Mouse (Mus musculus): ENCODE measurements around the gene Cald1. TPM values are rescaled to one million over a fixed set of nuclear protein-coding genes. Genes with fewer than 3 reads are reported as not detected.

Gene Cald1
- polyA plus RNA-seq, 1 experiment, result 20.8 TPM

- Histone ChIP-seq H3K4me3 (ENCODE audit: insufficient read depth, low read length) (no peak overlapping the region), H3K4me1 (ENCODE audit: control insufficient read depth, insufficient read depth, low read length) (no peaks in the 10 kb centered on the region), H3K27ac (ENCODE audit: insufficient read depth, low read length) (no peak overlapping the region)
- TF ChIP-seq POLR2A (IDR thresholded peaks at IDR 0.05; ENCODE audit: extremely low read depth, insufficient read depth, low read length), result no peak
- TF ChIP-seq CTCF (IDR thresholded peaks at IDR 0.05; ENCODE audit: extremely low read depth, insufficient read depth, low read length), result no peak
These were observed 120.9 kb downstream of the Cald1 start for GRCm38 (mm10) chr6:34719141-34719680.

- TF ChIP-seq CTCF (IDR thresholded peaks at IDR 0.05; ENCODE audit: extremely low read depth, insufficient read depth, low read length) (no peak), POLR2A (IDR thresholded peaks at IDR 0.05; ENCODE audit: extremely low read depth, insufficient read depth, low read length) (no peak)
- Histone ChIP-seq H3K4me3 (ENCODE audit: insufficient read depth, low read length) (no peak overlapping the region), H3K4me1 (ENCODE audit: control insufficient read depth, insufficient read depth, low read length) (no peaks in the 10 kb centered on the region), H3K27ac (ENCODE audit: insufficient read depth, low read length) (no peak overlapping the region)
These were observed 122.1 kb downstream of the Cald1 start for GRCm38 (mm10) chr6:34720447-34720846.

GRCm38 (mm10) chr6:34721740-34722139 is 123.4 kb downstream of the Cald1 start:
- Histone ChIP-seq H3K4me3 (ENCODE audit: insufficient read depth, low read length) (no peak overlapping the region), H3K4me1 (ENCODE audit: control insufficient read depth, insufficient read depth, low read length) (no peaks in the 10 kb centered on the region), H3K27ac (ENCODE audit: insufficient read depth, low read length) (no peak overlapping the region)
- TF ChIP-seq CTCF (IDR thresholded peaks at IDR 0.05; ENCODE audit: extremely low read depth, insufficient read depth, low read length) (no peak), POLR2A (IDR thresholded peaks at IDR 0.05; ENCODE audit: extremely low read depth, insufficient read depth, low read length) (no peak)

GRCm38 (mm10) chr6:34722660-34723059 is 124.4 kb downstream of the Cald1 start:
- H3K4me3 ChIP-seq (ENCODE audit: insufficient read depth, low read length), result no peak overlapping the region
- TF ChIP-seq CTCF (IDR thresholded peaks at IDR 0.05; ENCODE audit: extremely low read depth, insufficient read depth, low read length) (no peak), POLR2A (IDR thresholded peaks at IDR 0.05; ENCODE audit: extremely low read depth, insufficient read depth, low read length) (no peak)
- no peak overlapping the region for H3K27ac ChIP-seq (ENCODE audit: insufficient read depth, low read length)
- no peaks in the 10 kb centered on the region for H3K4me1 ChIP-seq (ENCODE audit: control insufficient read depth, insufficient read depth, low read length)

GRCm38 (mm10) chr6:34723250-34723904 is 125.1 kb downstream of the Cald1 start:
- H3K4me1 ChIP-seq (ENCODE audit: control insufficient read depth, insufficient read depth, low read length), result no peaks in the 10 kb centered on the region
- TF ChIP-seq CTCF (IDR thresholded peaks at IDR 0.05; ENCODE audit: extremely low read depth, insufficient read depth, low read length) (no peak), POLR2A (IDR thresholded peaks at IDR 0.05; ENCODE audit: extremely low read depth, insufficient read depth, low read length) (no peak)
- no peak overlapping the region for H3K4me3 ChIP-seq (ENCODE audit: insufficient read depth, low read length)
- no peak overlapping the region for H3K27ac ChIP-seq (ENCODE audit: insufficient read depth, low read length)

GRCm38 (mm10) chr6:34725660-34726059 is 127.4 kb downstream of the Cald1 start:
- Histone ChIP-seq H3K4me3 (ENCODE audit: insufficient read depth, low read length) (no peak overlapping the region), H3K27ac (ENCODE audit: insufficient read depth, low read length) (no peak overlapping the region), H3K4me1 (ENCODE audit: control insufficient read depth, insufficient read depth, low read length) (no peaks in the 10 kb centered on the region)
- TF ChIP-seq POLR2A (IDR thresholded peaks at IDR 0.05; ENCODE audit: extremely low read depth, insufficient read depth, low read length) (no peak), CTCF (IDR thresholded peaks at IDR 0.05; ENCODE audit: extremely low read depth, insufficient read depth, low read length) (no peak)

GRCm38 (mm10) chr6:34726104-34726503 is 127.8 kb downstream of the Cald1 start:
- H3K4me1 ChIP-seq (ENCODE audit: control insufficient read depth, insufficient read depth, low read length), result no peaks in the 10 kb centered on the region; the same call in 1 of the 2 replicates
- TF ChIP-seq POLR2A (IDR thresholded peaks at IDR 0.05; ENCODE audit: extremely low read depth, insufficient read depth, low read length) (no peak), CTCF (IDR thresholded peaks at IDR 0.05; ENCODE audit: extremely low read depth, insufficient read depth, low read length) (no peak)
- H3K4me3 ChIP-seq (ENCODE audit: insufficient read depth, low read length), result no peak overlapping the region
- no peak overlapping the region for H3K27ac ChIP-seq (ENCODE audit: insufficient read depth, low read length)

GRCm38 (mm10) chr6:34727316-34727983 is 129.2 kb downstream of the Cald1 start:
- no peak for TF ChIP-seq POLR2A (IDR thresholded peaks at IDR 0.05; ENCODE audit: extremely low read depth, insufficient read depth, low read length)
- TF ChIP-seq CTCF (IDR thresholded peaks at IDR 0.05; ENCODE audit: extremely low read depth, insufficient read depth, low read length), result no peak
- H3K27ac ChIP-seq (ENCODE audit: insufficient read depth, low read length), result no peak overlapping the region
- no peaks in the 10 kb centered on the region; the same call in 1 of the 2 replicates for H3K4me1 ChIP-seq (ENCODE audit: control insufficient read depth, insufficient read depth, low read length)
- H3K4me3 ChIP-seq (ENCODE audit: insufficient read depth, low read length), result no peak overlapping the region

- TF ChIP-seq CTCF (IDR thresholded peaks at IDR 0.05; ENCODE audit: extremely low read depth, insufficient read depth, low read length) (no peak), POLR2A (IDR thresholded peaks at IDR 0.05; ENCODE audit: extremely low read depth, insufficient read depth, low read length) (no peak)
- Histone ChIP-seq H3K4me1 (ENCODE audit: control insufficient read depth, insufficient read depth, low read length) (no peaks in the 10 kb centered on the region; the same call in 1 of the 2 replicates), H3K4me3 (ENCODE audit: insufficient read depth, low read length) (no peak overlapping the region), H3K27ac (ENCODE audit: insufficient read depth, low read length) (no peak overlapping the region)
These were observed 131.3 kb downstream of the Cald1 start for GRCm38 (mm10) chr6:34729449-34730151.

Data from cortical plate, adult 2 months (tissue).